Mouse (Mus musculus) B cell, adult 2 months (primary cell): ENCODE results near the gene Naxe.

ENCODE experiments used
- DNase-seq, 2 experiments: peaks; one replicate each; pipeline ENCODE4 v3.0.0; 2022

Gene Naxe

DNA sequence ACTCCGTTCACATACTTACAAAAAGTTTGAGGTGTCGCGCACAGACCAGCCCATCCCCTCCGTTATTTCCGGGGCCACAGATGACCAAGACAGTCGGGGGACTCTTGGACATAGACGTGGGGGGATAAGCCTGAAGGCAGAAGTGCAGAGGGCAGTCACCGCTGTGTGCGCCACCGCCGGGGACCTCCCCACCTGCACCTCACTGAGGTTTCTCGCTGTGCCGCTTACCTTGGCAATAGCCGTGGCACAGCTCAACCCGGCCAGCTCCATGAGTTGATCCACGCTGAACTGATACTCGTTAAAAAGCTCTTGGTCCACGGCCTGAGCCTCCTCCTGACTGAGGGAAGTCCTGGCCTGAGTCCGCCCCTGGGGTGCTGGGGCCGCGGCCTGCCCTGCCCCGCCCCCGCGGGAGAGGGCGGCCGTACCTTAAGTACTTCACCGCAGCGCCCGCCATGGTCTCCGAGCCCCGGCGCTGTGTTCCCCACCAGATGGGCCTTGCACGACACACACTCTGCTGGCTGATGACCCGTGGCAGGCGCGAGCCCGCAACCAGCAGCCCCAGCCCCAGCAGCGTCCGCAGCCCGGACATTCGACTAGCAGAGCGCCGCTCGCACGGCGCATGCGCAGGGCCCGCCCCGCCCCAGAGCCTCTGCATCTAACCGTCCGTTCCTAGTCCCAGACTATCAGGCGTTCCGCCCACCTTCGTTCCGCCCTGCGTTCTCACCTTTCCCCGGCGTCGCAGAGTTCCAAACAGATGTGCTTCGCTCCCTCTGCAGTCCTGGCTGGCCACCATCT is at the start of gene Naxe:
Gene Naxe, minus strand, starts transcription at position 594 of the 795 bp plus-strand sequence.
- DNase-seq = peak; percentile 84 to 88

DNA sequence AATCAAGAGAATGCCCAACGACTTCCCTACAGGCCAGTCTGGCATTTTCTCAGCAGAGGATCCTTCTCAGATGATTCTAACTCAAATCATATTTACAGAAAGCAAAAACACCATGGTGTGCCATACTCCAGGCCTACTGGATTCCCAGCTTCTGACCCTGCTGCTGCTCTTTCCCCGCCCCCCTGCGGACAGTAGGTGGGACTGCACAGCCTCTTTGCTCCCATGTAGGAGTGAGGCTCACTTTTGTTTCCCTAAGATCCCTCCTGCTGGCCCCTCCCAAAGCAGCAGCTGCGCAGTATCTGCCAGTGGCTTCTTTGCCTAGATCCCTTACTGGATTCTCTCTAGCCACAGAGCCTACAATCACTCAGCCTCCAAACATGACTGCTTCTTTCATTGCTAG is 47.8 kb upstream of the Naxe start:
- no peak for DNase-seq

- no peak for DNase-seq
These were observed 44.3 kb upstream of the Naxe start for GRCm38 (mm10) chr3:88102611-88103010.

GRCm38 (mm10) chr3:88102196-88102595 is 43.9 kb upstream of the Naxe start:
- DNase-seq = no peak

GRCm38 (mm10) chr3:88101736-88102135 is 43.4 kb upstream of the Naxe start:
- DNase-seq = no peak

GRCm38 (mm10) chr3:88100251-88100650 is 42.0 kb upstream of the Naxe start:
- no peak for DNase-seq

- no peak for DNase-seq
These were observed 39.4 kb upstream of the Naxe start for GRCm38 (mm10) chr3:88097666-88098065.

GRCm38 (mm10) chr3:88094126-88094525 is 35.8 kb upstream of the Naxe start:
- DNase-seq = no peak

DNA sequence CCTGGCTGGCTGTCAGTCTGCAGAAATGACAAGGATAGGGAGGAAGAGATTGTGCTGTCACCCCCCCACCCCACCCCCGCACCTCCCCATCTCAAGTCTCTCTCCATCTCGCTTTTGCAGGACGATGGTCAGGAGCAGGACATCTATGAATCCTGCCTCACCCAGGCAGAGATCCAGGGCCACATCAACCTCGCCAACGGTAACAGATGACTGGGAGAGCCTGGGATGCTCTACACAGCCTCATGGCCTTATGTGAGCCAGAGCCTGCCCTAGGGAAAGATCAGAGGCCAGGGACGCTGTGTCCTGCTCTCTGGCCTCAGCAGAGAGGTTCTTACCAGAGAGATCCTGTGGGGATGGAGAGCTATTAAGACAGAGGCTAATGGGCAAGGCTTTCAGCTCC is 32.3 kb upstream of the Naxe start:
- no peak for DNase-seq

- DNase-seq = no peak
These were observed 31.8 kb upstream of the Naxe start for GRCm38 (mm10) chr3:88090106-88090505.

- DNase-seq = peak; percentile 59 to 64
These were observed 29.4 kb upstream of the Naxe start for GRCm38 (mm10) chr3:88087688-88088087.

GRCm38 (mm10) chr3:88085459-88085858 is 27.2 kb upstream of the Naxe start:
- no peak for DNase-seq

DNA sequence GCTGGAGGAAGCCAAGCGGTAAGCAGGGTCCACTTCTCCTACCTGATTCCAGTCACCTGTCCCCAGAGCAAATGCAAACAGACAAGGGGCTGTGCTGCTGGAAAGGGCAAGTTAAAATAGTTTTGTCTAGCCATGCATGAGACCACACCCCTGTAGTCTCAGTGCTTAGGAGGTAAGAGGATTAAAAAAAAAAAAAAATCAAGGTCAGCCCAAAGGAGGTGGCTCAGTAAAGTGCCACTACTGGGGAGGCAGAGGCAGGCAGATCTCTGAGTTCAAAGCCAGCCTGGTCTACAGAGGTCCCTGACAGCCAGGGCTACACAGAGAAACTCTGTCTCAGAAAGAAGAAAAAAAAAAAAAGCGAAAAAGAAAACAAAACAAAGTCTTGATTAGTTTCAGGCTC is 25.7 kb upstream of the Naxe start:
- DNase-seq = no peak

GRCm38 (mm10) chr3:88082663-88083062 is 24.4 kb upstream of the Naxe start:
- peak; percentile 30 to 44 for DNase-seq

DNA sequence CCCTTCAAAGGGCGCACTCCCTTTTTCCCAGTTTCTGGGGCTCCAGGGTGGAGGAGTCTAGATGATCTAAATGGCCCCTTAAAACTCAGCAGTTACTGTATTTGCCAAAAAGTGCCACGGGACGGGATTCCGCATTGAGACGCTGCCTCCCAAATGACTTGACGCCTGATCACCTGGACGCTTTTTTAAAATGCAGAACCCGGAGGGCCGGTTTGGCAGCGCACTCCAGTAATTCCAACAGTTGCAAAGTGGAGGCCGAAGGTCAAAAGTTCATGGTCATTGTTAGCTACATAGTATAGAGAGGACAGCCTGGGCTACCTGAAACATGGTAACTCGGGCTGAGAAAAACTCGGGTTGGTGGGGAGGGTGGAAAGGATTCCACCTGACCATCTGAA is 23.9 kb upstream of the Naxe start:
- peak in 1 of 2 experiments; percentile 23 for DNase-seq

- peak; percentile 80 to 83 for DNase-seq
These were observed 23.3 kb upstream of the Naxe start, which contains the start of gene Iqgap3 for GRCm38 (mm10) chr3:88081345-88082223. Iqgap3 (plus strand) TSS chr3:88081971.

DNA sequence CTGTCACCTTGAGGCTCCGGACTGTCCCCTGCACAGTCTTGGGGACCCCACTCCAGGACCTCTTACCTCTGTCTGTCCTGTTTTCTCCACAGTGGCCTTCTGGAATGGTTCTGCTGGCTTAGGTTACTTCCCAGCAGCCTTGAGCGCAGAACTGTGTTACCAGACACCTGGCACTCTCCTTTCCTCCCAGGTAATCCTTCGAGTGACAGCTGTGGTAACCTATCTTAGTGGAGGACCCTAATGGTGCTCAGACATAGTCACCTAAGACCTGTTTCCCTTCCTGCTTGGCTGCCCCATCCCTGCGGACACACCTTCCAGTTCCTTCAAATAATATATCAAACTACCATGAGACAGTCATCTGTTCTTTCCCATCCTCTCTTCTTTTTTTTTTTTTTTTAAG is 19.9 kb upstream of the Naxe start, which contains the start of gene Ttc24:
Gene Ttc24, minus strand, starts transcription at position 101 of the 400 bp plus-strand sequence.
- no peak for DNase-seq

DNA sequence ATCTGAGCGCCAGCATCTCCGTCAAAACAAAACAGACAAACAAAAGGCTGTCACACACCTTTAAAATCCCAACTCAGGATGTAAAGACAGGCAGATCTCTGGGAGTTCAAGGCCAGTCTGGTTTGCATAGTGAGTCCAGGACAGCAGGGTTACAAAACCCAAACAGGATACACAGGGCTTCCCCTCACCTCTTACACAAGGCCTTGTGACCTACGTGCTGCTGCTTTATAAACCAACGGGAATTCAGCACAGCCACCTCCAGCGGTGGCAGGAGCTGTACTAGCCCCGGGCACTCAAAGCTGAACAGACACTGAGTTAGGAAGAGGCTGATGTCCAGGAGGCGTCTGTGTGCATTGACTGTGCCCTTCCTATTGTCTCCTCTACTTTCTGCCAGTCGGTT is 19.1 kb upstream of the Naxe start:
- no peak for DNase-seq

DNA sequence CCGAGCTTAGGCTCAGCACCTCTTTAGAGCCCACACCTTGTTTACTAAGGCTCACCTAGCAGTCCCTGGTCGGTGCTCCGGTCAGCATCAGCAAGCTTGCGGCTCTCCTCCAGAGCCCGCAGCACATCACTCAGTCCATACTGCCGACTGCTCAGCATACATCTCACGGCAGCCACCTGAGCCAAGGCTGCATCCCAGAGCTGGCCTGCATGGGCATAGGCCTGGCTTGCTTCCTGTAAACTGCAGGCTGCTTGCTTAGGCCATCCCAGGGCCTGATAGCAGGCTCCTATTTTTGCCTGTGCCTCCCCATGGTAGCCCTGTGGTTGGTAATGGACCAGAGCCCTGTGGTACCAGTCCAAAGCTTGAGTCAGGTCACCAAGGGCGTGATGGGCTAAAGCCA is 16.5 kb upstream of the Naxe start:
- no peak for DNase-seq

DNA sequence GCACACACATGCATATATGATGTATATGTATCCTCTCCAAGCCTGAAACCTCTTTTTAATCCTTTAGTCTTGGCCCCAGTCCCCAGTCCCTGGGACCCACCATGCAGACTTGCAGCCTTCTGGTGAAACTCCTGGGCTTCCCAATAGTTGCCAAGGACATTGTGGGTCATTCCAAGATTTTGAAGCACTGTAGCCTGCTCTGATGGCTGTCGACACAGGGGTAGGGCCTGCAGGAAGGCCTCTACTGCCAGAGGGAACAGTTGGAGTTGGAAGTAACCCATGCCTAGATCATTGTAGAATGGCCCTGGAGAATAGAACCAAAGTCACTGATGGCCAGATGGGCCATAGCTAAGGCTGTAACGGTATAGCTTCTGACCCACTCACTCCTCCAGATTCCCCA is 16.1 kb upstream of the Naxe start:
- DNase-seq = no peak

- DNase-seq = no peak
These were observed 15.3 kb upstream of the Naxe start for GRCm38 (mm10) chr3:88073631-88074030.

DNA sequence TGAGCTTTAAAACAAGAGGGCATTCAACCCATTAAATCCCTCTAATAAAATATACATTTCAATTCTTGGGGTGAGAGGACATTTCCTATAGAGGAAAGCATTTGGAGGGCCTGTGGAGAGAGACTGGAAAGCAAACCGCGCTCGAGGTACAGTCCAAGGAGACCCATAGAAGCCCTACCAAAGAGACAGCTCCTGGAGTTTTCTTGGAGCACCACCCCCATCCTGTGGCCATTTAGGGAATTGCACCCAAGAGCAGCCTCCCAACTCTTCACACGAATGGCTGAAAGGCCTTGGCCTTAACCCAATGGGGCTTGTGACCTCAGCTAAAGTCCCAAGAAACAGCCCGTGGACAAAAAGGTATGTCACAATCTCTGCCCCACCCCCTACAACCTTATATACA is 13.5 kb upstream of the Naxe start:
- DNase-seq = peak; percentile 92 to 94

GRCm38 (mm10) chr3:88068386-88068785 is 10.1 kb upstream of the Naxe start:
- DNase-seq = no peak

GRCm38 (mm10) chr3:88057030-88057429 is 1.3 kb downstream of the Naxe start:
- DNase-seq = no peak
